Mouse (Mus musculus) spleen, postnatal 14 days (tissue): ENCODE results near the gene Casc4.
A peak's percentile ranks its signal among the peaks of the same experiment; 100 is the strongest.

Experiments
- DNase-seq, 2 experiments: peaks; one replicate each; pipeline ENCODE4 v3.0.0; 2021 to 2022; ENCODE audit warnings: low spot score in 2 of 2

The Casc4 gene

DNA sequence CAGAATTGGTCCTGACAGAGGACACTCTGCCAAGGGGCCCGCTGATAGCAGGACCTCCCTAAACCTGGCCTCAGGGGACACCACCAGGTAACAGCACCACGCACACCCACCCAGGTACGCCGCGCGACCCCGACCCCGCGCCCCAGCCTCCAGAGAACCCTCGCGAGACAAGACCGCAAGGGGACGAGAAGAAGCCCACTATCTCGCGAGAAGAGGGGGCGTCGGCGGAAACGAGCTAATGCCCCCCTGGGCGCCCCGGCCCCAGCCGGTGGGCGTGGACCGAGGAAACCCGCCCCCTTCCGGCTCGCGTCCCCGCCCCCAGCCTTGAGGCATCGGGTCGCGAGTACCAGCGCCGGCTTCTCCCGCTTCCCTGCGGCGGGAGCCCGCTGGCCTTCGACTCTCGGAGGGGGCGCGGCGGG is at the start of gene Casc4:
Gene Casc4 (plus strand): TSS at position 339 of the 419 bp plus-strand sequence.
- peak; percentile 71 to 76 for DNase-seq

DNA sequence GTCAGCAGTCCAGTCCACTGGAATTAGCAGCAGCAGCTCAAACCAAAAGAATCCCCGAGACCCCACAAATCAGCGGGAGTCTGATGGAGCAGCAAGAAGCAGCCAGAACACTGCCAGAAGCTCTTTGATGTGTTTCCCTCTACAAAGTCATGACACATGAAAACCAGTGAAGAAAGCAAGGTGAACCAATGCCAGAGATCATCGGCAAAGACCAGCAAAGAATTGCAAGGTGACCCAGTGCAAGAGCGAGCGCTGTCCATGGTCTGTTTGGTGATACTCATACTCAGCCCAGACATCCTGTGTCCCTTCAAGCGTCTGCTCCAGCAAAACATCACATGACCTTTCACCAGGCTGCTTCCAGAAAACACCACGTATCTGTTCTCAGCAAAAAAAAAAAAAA is 45.0 kb upstream of the Casc4 start:
- DNase-seq, result no peak

DNA sequence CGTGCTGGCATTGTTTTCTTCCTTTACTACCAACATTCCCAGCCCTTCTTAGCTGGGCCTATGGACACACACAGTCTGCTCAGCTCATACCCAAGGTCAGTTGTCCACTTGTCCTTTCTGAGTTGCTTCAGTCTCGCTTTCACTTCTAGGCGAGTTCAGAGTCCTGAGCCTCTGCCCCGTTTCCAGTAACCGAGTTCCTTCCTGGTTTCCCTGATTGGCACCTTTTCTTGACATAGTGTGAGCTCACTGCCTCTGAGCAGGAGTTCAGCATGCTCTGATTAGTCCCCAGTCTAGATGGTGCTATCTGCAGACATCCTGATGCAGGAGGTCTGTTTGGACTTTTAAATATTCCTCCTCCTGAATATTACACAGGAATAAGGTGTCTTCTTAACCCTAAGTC is 42.1 kb upstream of the Casc4 start:
- no peak for DNase-seq

DNA sequence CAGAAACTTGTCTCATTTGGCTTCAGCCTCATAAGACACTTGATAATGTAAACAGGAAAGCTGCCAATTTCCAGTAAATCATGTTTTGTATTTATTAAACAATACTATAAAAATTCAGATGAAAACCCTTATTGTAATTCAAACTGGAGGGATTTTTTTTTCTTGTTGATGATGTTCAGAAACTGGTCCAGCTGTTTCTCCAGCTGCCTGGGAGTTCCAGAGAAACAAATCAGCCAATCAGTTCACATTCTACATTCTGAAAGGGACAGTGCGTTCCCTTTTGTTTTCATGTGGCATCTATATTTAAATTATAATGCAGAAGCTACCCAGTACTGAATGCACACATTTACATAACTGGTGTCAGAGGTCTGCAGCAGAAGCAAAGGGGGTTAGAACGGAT is 40.6 kb upstream of the Casc4 start:
- DNase-seq, result no peak

GRCm38 (mm10) chr2:121828411-121828810 is 38.4 kb upstream of the Casc4 start:
- no peak for DNase-seq

DNA sequence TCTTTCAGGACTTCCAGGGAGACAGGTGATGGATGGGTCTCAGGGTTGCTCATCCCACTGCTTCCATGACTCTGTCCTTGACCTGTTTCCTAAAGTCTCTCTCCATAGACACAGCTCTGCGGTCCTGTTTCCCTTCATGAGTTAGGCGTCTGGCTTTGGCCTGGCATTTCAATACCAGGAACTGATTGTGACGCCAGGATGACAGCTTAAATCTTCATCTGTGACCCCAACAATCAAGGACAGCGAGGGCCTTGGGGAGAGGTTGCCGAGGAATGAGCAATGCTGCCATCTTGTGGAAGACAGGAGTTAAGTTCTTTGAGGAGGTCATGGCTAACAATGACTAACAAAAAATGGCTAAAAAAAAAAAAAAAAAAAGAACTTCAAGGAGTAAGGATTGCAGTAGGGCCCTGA is 34.3 kb upstream of the Casc4 start:
- DNase-seq, result peak in 1 of 2 experiments; percentile 2

DNA sequence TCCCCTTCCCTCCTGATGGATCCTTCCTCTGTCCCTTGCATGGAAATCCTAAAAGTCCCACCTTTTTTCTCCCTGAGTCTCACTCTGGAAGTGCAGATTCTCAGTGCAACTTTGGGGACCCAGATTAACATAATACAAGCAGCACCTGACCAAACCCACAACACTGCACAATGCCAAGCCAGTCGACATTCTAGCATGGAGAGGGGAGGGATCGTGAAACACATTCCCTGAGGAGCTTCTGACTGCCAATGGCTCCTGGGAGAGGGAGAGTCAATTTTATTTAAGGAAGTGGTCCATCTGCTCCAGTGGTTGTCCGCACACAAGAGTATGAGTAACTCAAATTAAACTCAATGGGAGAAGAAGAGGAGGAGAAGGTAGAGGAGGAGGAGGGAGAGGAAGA is 31.8 kb upstream of the Casc4 start:
- no peak for DNase-seq

DNA sequence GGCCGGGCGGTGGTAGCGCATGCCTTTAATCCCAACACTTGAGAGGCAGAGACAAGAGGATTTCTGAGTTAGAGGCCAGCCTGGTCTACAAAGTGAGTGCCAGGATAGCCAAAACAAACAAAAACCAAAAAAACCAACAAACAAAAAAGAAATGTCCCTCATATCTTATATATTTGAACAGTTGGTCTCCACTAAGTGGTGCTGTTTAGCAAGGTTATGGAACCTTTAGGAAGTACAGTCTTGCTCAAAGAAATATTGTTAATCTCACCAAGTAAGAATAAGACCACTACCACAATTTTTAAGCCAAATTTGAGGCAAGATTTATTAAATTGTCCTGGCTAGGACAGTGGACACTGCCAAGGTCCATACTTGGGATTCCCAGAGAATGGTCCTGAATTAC is 25.3 kb upstream of the Casc4 start:
- no peak for DNase-seq

GRCm38 (mm10) chr2:121842249-121842648 is 24.5 kb upstream of the Casc4 start:
- no peak for DNase-seq

GRCm38 (mm10) chr2:121846050-121846449 is 20.7 kb upstream of the Casc4 start:
- DNase-seq, result no peak

GRCm38 (mm10) chr2:121852045-121852444 is 14.7 kb upstream of the Casc4 start:
- no peak for DNase-seq

DNA sequence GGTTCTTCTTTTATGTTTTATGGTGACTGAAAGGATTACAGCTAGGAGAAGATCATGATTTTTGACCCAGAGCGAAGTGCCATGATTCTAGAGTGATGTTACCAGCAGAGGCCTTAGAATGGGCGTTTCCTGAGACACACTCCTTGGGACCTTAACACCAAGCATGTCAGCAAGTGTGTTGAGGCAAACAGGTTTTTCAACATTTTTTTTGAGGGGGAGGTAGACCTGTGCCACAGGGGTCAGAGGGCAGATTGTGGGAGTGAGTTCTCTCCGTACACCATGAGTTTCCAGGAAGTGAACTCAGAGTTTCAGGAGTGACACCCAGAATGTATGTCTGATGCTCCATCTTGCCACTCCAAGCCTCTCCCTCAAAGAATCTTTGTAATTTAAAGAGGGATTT is 12.8 kb upstream of the Casc4 start:
- no peak for DNase-seq

DNA sequence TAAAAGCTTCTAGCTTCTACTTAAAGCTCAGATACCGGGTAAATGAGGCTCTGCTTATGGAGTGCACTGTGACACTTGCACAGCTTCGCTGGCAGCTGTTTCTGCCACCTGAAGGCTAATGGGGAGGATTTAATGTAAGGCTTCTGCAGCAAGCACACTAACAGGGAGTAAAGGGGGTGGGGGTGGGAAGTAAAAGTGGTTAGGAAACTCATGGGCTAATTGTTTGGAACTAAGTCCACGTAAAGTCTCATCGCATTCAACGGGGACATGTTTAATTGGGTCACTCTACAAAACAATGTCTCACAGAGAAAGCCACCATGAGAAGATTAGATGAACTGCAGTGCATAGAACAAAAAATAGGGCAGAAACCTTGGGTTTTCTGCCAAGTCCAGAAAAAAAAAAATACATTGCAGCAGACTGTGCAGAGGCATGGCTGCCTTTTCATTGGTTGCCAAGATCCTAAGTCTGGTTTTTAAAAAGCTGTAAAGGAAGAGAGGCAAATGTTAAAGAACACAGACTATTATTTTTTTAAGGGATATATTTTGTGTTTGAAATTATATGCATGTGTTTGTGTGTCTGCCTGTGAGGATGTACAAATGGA is 7.3 kb upstream of the Casc4 start:
- DNase-seq, result no peak

GRCm38 (mm10) chr2:121866071-121866601 is 634 bp upstream of the Casc4 start:
- DNase-seq, result no peak

DNA sequence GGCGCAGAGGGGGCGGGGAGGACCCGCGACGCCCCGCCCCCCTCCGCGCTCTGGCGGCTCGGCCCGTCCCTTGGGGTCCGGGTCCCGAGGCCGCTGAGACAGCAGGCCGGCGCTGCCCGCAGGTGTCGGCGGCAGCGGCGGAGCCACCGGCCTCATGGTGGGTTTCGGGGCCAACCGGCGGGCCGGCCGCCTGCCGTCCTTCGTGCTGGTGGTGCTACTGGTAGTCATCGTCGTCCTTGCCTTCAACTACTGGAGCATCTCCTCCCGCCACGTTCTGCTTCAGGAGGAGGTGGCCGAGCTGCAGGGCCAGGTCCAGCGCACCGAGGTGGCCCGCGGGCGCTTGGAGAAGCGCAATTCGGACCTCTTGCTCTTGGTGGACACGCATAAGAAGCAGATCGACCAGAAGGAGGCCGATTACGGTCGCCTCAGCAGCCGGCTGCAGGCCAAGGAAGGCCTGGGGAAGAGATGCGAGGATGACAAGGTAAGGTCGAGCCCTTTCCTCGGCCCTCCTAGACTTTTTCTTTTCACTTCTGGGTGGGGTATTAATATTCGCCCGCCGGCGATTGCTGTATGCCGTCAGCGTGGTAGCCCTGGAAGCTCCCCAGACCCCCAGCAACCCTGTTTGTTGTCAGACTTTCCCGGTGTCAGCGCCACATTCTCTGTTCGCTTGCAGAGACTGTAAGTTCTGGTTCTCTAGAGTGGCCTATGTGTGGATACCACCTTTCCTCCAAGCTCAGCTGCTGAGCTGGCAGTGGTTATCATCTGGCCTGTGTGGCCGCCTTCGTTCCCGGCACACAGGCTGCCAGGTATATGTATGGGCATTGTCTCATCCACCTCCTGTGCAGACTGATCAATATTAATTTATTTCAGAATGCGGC is 520 bp downstream of the Casc4 start:
- peak in 1 of 2 experiments; percentile 7 for DNase-seq

GRCm38 (mm10) chr2:121879506-121879905 is 12.7 kb downstream of the Casc4 start:
- DNase-seq, result no peak

DNA sequence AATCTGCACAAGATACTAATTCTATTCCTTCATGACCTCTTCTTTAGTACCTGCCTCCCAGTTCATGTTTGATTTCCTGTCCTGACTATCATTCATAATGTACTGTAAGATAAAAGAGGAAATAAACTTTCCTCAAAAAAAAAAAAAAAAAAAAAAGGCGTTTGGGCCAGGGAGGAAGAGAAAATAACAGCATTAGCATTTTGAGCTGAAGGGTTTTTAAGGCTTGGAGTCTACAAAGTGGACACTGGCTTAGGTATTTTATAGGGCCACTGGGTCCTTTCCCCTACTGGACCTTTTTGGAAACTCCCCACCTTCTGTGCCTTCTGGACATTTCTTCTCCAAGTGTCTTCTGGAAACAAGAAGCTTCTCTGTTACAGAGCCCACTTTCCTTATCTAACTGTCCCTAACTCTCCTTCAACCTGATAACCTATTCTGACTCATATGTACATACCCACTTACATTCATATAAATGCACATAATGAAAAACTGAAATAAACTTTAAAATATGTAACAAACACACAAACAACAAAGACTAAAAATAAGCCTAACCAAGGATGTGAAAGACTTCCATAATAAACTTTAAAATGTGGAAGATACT is 18.8 kb downstream of the Casc4 start:
- no peak for DNase-seq

DNA sequence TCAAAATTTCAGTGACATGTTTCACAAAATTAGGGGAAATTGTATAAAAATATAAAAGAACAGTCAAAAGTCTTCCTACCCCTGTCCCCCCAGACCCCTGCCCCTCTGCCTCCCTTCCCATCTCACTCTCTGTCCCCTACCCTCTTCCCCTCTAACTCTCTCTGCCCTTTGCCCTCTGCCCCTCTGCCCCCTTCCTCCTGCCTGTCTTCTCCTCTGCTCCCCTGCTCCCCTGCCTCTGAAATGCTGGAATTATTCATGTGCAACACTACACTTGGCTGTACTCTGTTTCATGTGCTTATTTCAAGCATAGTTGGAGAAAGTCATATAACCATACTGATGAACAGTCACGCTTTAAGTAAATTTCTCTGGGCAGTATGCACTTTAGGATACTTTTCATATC is 19.6 kb downstream of the Casc4 start:
- DNase-seq, result no peak

DNA sequence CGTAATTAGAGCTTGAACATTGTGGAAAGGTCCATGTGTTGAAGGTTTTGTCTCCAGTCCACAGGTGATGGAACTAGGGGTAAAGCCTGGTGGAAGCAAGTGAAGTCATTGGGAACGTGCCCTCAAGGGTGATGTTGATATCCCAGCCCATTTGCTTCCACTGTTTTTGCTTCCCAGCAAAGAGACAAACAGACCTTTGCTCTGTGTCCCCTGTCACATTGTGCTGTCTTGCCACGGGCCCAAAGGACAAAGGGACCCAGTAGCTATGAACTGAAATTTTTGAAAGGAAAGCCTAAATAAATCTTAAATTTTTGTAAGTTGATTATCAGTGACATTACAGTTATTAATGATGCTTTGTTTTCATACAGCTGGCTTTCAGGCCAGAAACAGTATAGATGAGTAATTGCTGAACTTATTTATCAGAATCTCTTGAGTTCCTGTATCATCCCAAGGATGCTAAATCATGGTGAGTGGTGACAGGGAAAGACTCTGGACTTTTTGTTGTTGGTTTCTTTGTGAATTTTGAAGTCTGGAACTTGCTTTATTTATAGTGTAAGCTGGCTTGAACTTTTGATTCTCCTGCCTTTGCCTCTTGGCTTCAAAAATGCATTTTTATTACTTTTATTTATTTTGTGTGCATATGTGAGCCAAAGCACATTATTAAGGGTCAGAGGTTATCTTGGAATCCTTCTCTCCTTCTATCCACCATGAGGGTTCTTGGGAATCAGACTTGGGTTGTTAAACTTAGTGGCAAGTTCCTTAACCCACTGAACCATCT is 22.1 kb downstream of the Casc4 start:
- no peak for DNase-seq

DNA sequence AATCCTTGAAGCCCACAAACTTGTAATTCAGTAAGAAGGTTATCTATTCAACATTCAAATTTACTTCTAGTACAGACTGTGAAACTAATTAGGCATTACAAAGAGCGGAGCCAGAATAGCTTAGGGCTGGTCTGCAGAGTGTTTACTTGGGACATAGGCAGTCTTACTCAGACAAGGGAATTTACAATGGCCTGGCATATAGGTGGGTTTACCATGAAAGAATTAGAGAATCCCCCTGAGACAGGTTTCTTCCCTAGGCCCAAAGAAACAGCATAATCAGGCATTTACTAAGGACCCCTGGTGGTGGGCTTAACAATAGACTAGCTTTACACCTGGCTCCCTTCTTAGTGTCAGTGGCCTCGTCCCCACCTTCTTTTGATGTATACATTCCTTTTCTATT is 28.5 kb downstream of the Casc4 start:
- DNase-seq, result no peak

DNA sequence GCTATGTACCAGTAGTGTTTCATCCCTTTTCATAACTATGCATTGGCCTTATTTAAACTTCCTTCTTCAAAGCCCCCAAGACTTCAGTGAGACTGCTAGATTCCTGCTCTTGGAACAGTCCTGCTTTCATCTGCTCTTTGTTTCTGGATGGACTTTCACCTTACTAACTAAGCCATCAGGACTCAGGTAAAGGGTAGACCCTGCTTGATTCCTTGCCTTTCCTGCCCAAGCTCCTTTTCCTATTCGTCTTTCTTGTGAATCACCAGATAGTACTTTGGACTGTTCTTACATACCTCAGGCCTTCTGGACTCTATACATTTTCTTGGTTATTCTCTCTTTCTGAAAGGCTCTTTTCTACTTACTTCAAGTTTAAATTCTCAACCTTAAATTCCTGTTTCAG is 30.1 kb downstream of the Casc4 start:
- no peak for DNase-seq

DNA sequence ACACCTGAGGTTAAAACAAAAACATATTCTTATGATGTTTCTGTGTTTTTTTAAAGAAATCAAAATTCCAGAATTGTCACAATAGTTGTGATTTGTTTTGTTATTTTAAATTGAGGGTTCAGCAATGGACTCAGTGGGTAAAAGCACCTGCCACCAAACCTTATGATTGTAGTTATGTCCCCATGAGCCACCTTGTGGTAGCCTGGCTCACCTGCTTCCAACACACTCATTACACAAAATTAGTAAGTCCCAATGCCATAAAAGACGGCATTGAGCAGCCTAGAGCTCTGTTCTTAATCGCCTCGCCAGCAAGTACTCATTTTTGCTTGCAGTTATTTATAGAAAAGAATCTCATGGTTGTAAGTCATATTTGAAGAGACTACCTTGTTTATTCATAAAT is 43.2 kb downstream of the Casc4 start:
- no peak for DNase-seq
